Mouse (Mus musculus): ENCODE measurements around the gene Sod3. TPM values are rescaled to one million over a fixed set of nuclear protein-coding genes. Genes with fewer than 3 reads are reported as not detected.

The Sod3 gene
- polyA plus RNA-seq, 1 experiment from 2014 or later = 0.65 TPM

DNA sequence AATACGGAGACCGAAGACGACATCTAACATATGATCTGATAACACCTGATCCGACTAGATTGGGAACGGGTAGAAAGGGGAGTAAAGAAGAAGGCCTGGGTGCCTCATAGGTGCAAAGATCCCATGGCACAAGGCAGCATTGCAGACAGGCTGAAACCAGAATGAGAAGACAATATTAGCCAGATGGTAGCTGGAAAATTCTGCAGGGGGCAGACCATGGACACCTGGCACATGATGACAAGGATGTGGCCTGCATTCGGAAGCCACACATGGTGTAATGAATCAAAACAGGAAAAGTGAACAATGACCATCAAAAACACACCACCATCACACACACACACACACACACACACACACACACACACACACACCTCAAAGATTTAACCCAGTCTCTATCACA lies 52.3 kb downstream of the Sod3 start:
- no peaks in the 10 kb centered on the region for H3K27me3 ChIP-seq (replicated peaks; ENCODE audit: control insufficient read depth, insufficient read depth, low read length)
- H3K4me3 ChIP-seq (ENCODE audit: low read depth, low read length) = no peak overlapping the region
- ATAC-seq (replicated peaks; ENCODE audit: low FRiP score, low TSS enrichment, low read depth) (no peak), DNase-seq (ENCODE audit: low spot score) (no peak)
- no peak overlapping the region for H3K4me2 ChIP-seq (ENCODE audit: low read length)
- H3K9ac ChIP-seq (ENCODE audit: low read length) = no peak overlapping the region
- H3K27ac ChIP-seq (ENCODE audit: low read depth) = no peak overlapping the region
- no peaks in the 10 kb centered on the region for H3K9me3 ChIP-seq (ENCODE audit: control insufficient read depth, low read length)
- no peaks in the 10 kb centered on the region for H3K36me3 ChIP-seq (ENCODE audit: control insufficient read depth, insufficient read depth, low read length)
- H3K4me1 ChIP-seq (replicated peaks; ENCODE audit: control insufficient read depth, insufficient read depth, low read length) = no peaks in the 10 kb centered on the region
- WGBS = 94% methylated on average over 6 of the region's 6 CpGs

GRCm38 (mm10) chr5:52416485-52416884 lies 52.9 kb downstream of the Sod3 start:
- H3K27me3 ChIP-seq (replicated peaks; ENCODE audit: control insufficient read depth, insufficient read depth, low read length) = no peaks in the 10 kb centered on the region
- WGBS = 81% methylated on average over 2 of the region's 2 CpGs
- no peak overlapping the region for H3K4me2 ChIP-seq (ENCODE audit: low read length)
- no peaks in the 10 kb centered on the region for H3K36me3 ChIP-seq (ENCODE audit: control insufficient read depth, insufficient read depth, low read length)
- DNase-seq (ENCODE audit: low spot score) = no peak
- H3K9me3 ChIP-seq (ENCODE audit: control insufficient read depth, low read length) = no peaks in the 10 kb centered on the region
- no peaks in the 10 kb centered on the region for H3K4me1 ChIP-seq (replicated peaks; ENCODE audit: control insufficient read depth, insufficient read depth, low read length)
- H3K4me3 ChIP-seq (ENCODE audit: low read depth, low read length) = no peak overlapping the region
- no peak for ATAC-seq (replicated peaks; ENCODE audit: low FRiP score, low TSS enrichment, low read depth)
- H3K27ac ChIP-seq (ENCODE audit: low read depth) = no peak overlapping the region
- no peak overlapping the region for H3K9ac ChIP-seq (ENCODE audit: low read length)

Other genes with a start within 250 kb of the Sod3 start
- 95.9 and 96.3 TPM in 2 replicates for gene Dhx15, start 173.3 kb upstream of the Sod3 start, polyA plus RNA-seq (2014; fragmentation: Nextera tagmentation; extraction: Ambion mirVana)
- 3.0 and 3.7 TPM in 2 replicates for gene Ccdc149, start 107.7 kb downstream of the Sod3 start, polyA plus RNA-seq (2014; fragmentation: Nextera tagmentation; extraction: Ambion mirVana)
- gene Lgi2, start 202.7 kb downstream of the Sod3 start, polyA plus RNA-seq (2014; fragmentation: Nextera tagmentation; extraction: Ambion mirVana) = 8.9 and 10.5 TPM in 2 replicates

All from intestine, embryonic 14.5 days (tissue).